Mouse (Mus musculus) CH12.LX (cell line): ENCODE data around the gene Pik3cg. TPM values are rescaled to one million over a fixed set of nuclear protein-coding genes. Genes with fewer than 3 reads are reported as not detected.

Experiments
- DNase-seq: peaks from one replicate; pipeline ENCODE4 v3.0.0-alpha.2; 2013; ENCODE audit errors: extremely low read depth
- H3K27ac ChIP-seq: 2 replicates; pipeline ENCODE4 v1.5.1; 2012; ENCODE audit warnings: low read depth, mild to moderate bottlenecking, control low read depth, moderate library complexity; ENCODE audit not compliant: insufficient read depth
- H3K27me3 ChIP-seq: replicated peaks from 2 replicates; pipeline ENCODE3; 2012; ENCODE audit warnings: inconsistent platforms
- H3K36me3 ChIP-seq, 2 experiments: replicated peaks in 1 of 2; 2 replicates each; pipeline versions ENCODE3 to v1.6.1; 2012; ENCODE audit warnings: inconsistent platforms in 1 of 2, low read length in 1 of 2, mild to moderate bottlenecking in 1 of 2, mixed read lengths in 1 of 2, moderate library complexity in 1 of 2; ENCODE audit not compliant: control insufficient read depth in 1 of 2, insufficient read depth in 1 of 2
- H3K4me1 ChIP-seq, 2 experiments: 2 replicates each; pipeline ENCODE4 v1.6.1; 2012; ENCODE audit warnings: inconsistent platforms in 1 of 2, moderate library complexity in 1 of 2; ENCODE audit not compliant: insufficient read depth in 2 of 2, control insufficient read depth in 1 of 2
- H3K4me2 ChIP-seq: 2 replicates; pipeline ENCODE4 v1.6.1; 2012; ENCODE audit warnings: low read depth, mild to moderate bottlenecking, control low read depth; ENCODE audit not compliant: poor library complexity, insufficient read depth, severe bottlenecking
- H3K4me3 ChIP-seq, 3 experiments: fragments of 150-350 bp in 1 of 3; sonication (generic) in 1 of 3; replicated peaks in 1 of 3; 2 replicates each; pipeline versions ENCODE3 to v1.5.1; 2011 to 2012; ENCODE audit warnings: low read depth in 2 of 3, low read length in 2 of 3, mild to moderate bottlenecking in 2 of 3, moderate library complexity in 2 of 3, control low read depth in 1 of 3, improper control_type of control experiment in 1 of 3, inconsistent platforms in 1 of 3, mixed read lengths in 1 of 3; ENCODE audit not compliant: poor library complexity in 1 of 3
- H3K79me2 ChIP-seq: replicated peaks from 2 replicates; pipeline ENCODE4 v1.6.1; 2012; ENCODE audit warnings: mild to moderate bottlenecking, moderate library complexity; ENCODE audit not compliant: control insufficient read depth, poor library complexity, insufficient read depth, severe bottlenecking; ENCODE audit errors: extremely low read depth
- H3K9ac ChIP-seq: 2 replicates; pipeline ENCODE4 v1.6.1; 2012; ENCODE audit warnings: low read depth, mild to moderate bottlenecking, control low read depth, moderate library complexity; ENCODE audit not compliant: insufficient read depth
- H3K9me3 ChIP-seq: replicated peaks from 2 replicates; pipeline ENCODE3; 2012; ENCODE audit warnings: low read length, inconsistent platforms, mixed read lengths
- CHD1 ChIP-seq: IDR thresholded peaks from 2 replicates; pipeline ENCODE4 v1.6.1; 2012; ENCODE audit warnings: low read depth, low read length, improper control_type of control experiment, inconsistent platforms
- CHD2 ChIP-seq: IDR thresholded peaks from 2 replicates; pipeline ENCODE4 v1.6.1; 2011; ENCODE audit warnings: low read length, improper control_type of control experiment
- CTCF ChIP-seq, 2 experiments: IDR thresholded peaks in 1 of 2; conservative IDR thresholded peaks in 1 of 2; 2 replicates each; pipeline ENCODE4 v1.5.1; 2011 to 2012; ENCODE audit warnings: low read depth in 2 of 2, low read length in 2 of 2, improper control_type of control experiment in 1 of 2, inconsistent platforms in 1 of 2, mild to moderate bottlenecking in 1 of 2, moderate library complexity in 1 of 2
- E2F4 ChIP-seq: IDR thresholded peaks from 2 replicates; pipeline ENCODE4 v1.6.1; 2011; ENCODE audit warnings: low read depth, low read length, improper control_type of control experiment; ENCODE audit not compliant: insufficient replicate concordance
- ELF1 ChIP-seq: IDR thresholded peaks from 2 replicates; pipeline ENCODE4 v1.6.1; 2014; ENCODE audit warnings: low read depth, mild to moderate bottlenecking, inconsistent platforms, low read length, improper control_type of control experiment
- EP300 ChIP-seq: IDR thresholded peaks from 2 replicates; pipeline ENCODE4 v1.6.1; 2011; ENCODE audit warnings: low read length, improper control_type of control experiment
- ETS1 ChIP-seq: conservative IDR thresholded peaks from 2 replicates; pipeline ENCODE4 v1.6.1; 2012; ENCODE audit warnings: low read depth, mild to moderate bottlenecking, inconsistent platforms, low read length, improper control_type of control experiment, moderate library complexity
- GABPA ChIP-seq: IDR thresholded peaks from 2 replicates; pipeline ENCODE4 v1.6.1; 2012; ENCODE audit warnings: low read depth, low read length, improper control_type of control experiment, inconsistent platforms; ENCODE audit not compliant: insufficient replicate concordance
- HCFC1 ChIP-seq: IDR thresholded peaks from 2 replicates; pipeline ENCODE4 v1.6.1; 2012; ENCODE audit warnings: low read depth, mild to moderate bottlenecking, inconsistent platforms, low read length, improper control_type of control experiment
- IRF4 ChIP-seq: IDR thresholded peaks from 2 replicates; pipeline ENCODE4 v1.6.1; 2014; ENCODE audit warnings: low read depth, mild to moderate bottlenecking, inconsistent platforms, low read length, improper control_type of control experiment
- JUN ChIP-seq: IDR thresholded peaks from 2 replicates; pipeline ENCODE4 v1.6.1; 2011; ENCODE audit warnings: low read depth, mild to moderate bottlenecking, low read length, improper control_type of control experiment, moderate library complexity; ENCODE audit not compliant: insufficient read depth
- JUND ChIP-seq: conservative IDR thresholded peaks from 2 replicates; pipeline ENCODE4 v1.6.1; 2011; ENCODE audit warnings: low read depth, low read length, improper control_type of control experiment
- KAT2A ChIP-seq: IDR thresholded peaks from 2 replicates; pipeline ENCODE4 v1.6.1; 2012; ENCODE audit warnings: low read length, improper control_type of control experiment, inconsistent platforms; ENCODE audit not compliant: insufficient replicate concordance
- MAFK ChIP-seq: IDR thresholded peaks from 2 replicates; pipeline ENCODE4 v1.6.1; 2011; ENCODE audit warnings: low read length, improper control_type of control experiment; ENCODE audit not compliant: insufficient replicate concordance
- MAX ChIP-seq: IDR thresholded peaks from 2 replicates; pipeline ENCODE4 v1.6.1; 2011; ENCODE audit warnings: low read length, improper control_type of control experiment
- MAZ ChIP-seq: IDR thresholded peaks from 2 replicates; pipeline ENCODE4 v1.6.1; 2012; ENCODE audit warnings: low read depth, mild to moderate bottlenecking, inconsistent platforms, low read length, improper control_type of control experiment, moderate library complexity
- MEF2A ChIP-seq: IDR thresholded peaks from 2 replicates; pipeline ENCODE4 v1.6.1; 2014; ENCODE audit warnings: low read depth, mild to moderate bottlenecking, inconsistent platforms, low read length, improper control_type of control experiment, borderline replicate concordance
- MXI1 ChIP-seq: IDR thresholded peaks from 2 replicates; pipeline ENCODE4 v1.6.1; 2011; ENCODE audit warnings: mild to moderate bottlenecking, low read depth, low read length, improper control_type of control experiment
- MYC ChIP-seq: IDR thresholded peaks from 2 replicates; pipeline ENCODE4 v1.6.1; 2011; ENCODE audit warnings: low read depth, mild to moderate bottlenecking, improper control_type of control experiment, low read length
- NELFE ChIP-seq: IDR thresholded peaks from 2 replicates; pipeline ENCODE4 v1.6.1; 2011; ENCODE audit warnings: low read depth, low read length, improper control_type of control experiment
- NRF1 ChIP-seq: IDR thresholded peaks from 2 replicates; pipeline ENCODE4 v1.6.1; 2014; ENCODE audit warnings: low read depth, mild to moderate bottlenecking, inconsistent platforms, low read length, improper control_type of control experiment, moderate library complexity
- PAX5 ChIP-seq: IDR thresholded peaks from 2 replicates; pipeline ENCODE4 v1.6.1; 2012; ENCODE audit warnings: low read length, inconsistent platforms, mixed read lengths
- POLR2A ChIP-seq: IDR thresholded peaks from 2 replicates; pipeline ENCODE4 v1.6.1; 2011; ENCODE audit warnings: low read depth, mild to moderate bottlenecking, improper control_type of control experiment, low read length
- POLR2AphosphoS2 ChIP-seq: IDR thresholded peaks from 2 replicates; pipeline ENCODE4 v1.6.1; 2011; ENCODE audit warnings: low read depth, low read length, improper control_type of control experiment
- RAD21 ChIP-seq: IDR thresholded peaks from 2 replicates; pipeline ENCODE4 v1.6.1; 2011; ENCODE audit warnings: low read depth, mild to moderate bottlenecking, low read length, improper control_type of control experiment, moderate library complexity
- RCOR1 ChIP-seq: conservative IDR thresholded peaks from 2 replicates; pipeline ENCODE4 v1.6.1; 2012; ENCODE audit warnings: low read depth, mild to moderate bottlenecking, inconsistent platforms, low read length, improper control_type of control experiment
- SIN3A ChIP-seq: IDR thresholded peaks from 2 replicates; pipeline ENCODE4 v1.6.1; 2012; ENCODE audit warnings: low read length, improper control_type of control experiment, inconsistent platforms
- SMC3 ChIP-seq: IDR thresholded peaks from 2 replicates; pipeline ENCODE4 v1.6.1; 2011; ENCODE audit warnings: low read depth, low read length, improper control_type of control experiment
- TBP ChIP-seq: conservative IDR thresholded peaks from 2 replicates; pipeline ENCODE4 v1.6.1; 2011; ENCODE audit warnings: low read depth, low read length, improper control_type of control experiment
- TCF12 ChIP-seq: IDR thresholded peaks from 2 replicates; pipeline ENCODE4 v1.6.1; 2014; ENCODE audit warnings: low read depth, mild to moderate bottlenecking, inconsistent platforms, low read length, improper control_type of control experiment
- UBTF ChIP-seq: IDR thresholded peaks from 2 replicates; pipeline ENCODE4 v1.6.1; 2012; ENCODE audit warnings: low read depth, mild to moderate bottlenecking, inconsistent platforms, low read length, improper control_type of control experiment, moderate library complexity
- USF1 ChIP-seq: IDR thresholded peaks from 2 replicates; pipeline ENCODE4 v1.6.1; 2014; ENCODE audit warnings: low read depth, mild to moderate bottlenecking, inconsistent platforms, low read length, improper control_type of control experiment
- USF2 ChIP-seq: conservative IDR thresholded peaks from 2 replicates; pipeline ENCODE4 v1.6.1; 2011; ENCODE audit warnings: low read depth, low read length, improper control_type of control experiment
- ZC3H11A ChIP-seq: IDR thresholded peaks from 2 replicates; pipeline ENCODE4 v1.6.1; 2012; ENCODE audit warnings: low read depth, mild to moderate bottlenecking, inconsistent platforms, low read length, improper control_type of control experiment
- ZKSCAN1 ChIP-seq: IDR thresholded peaks from 2 replicates; pipeline ENCODE4 v1.6.1; 2012; ENCODE audit warnings: low read depth, inconsistent platforms, low read length, improper control_type of control experiment, borderline replicate concordance
- ZMIZ1 ChIP-seq: IDR thresholded peaks from 2 replicates; pipeline ENCODE4 v1.6.1; 2012; ENCODE audit warnings: low read depth, mild to moderate bottlenecking, inconsistent platforms, low read length, improper control_type of control experiment
- ZNF384 ChIP-seq: IDR thresholded peaks from 2 replicates; pipeline ENCODE4 v1.6.1; 2012; ENCODE audit warnings: low read depth, low read length, improper control_type of control experiment, inconsistent platforms
- dilution Hi-C: fragments of 300-500 bp; cut with MboI; formaldehyde crosslinking; loops from 2 replicates; pipeline ENCODE4 v1.14.3; 2020; ENCODE audit warnings: low sequenced_read_pairs; ENCODE audit not compliant: extremely low pct_unique_long_range_greater_than_20kb, extremely low pct_ligation_motif_present
- in situ Hi-C: fragments of 300-500 bp; cut with MboI; formaldehyde crosslinking; loops from 3 replicates; pipeline ENCODE4 v1.14.3; 2019; ENCODE audit warnings: low sequenced_read_pairs, low pct_ligation_motif_present, low pct_unique_long_range_greater_than_20kb, mixed read lengths
- polyA plus RNA-seq: library from polyadenylated mRNA; unstranded; fragments of >175 nt; gene quantifications from 2 replicates; pipeline ENCODE4 v1.2.1, GENCODE M21; 2012; ENCODE audit warnings: low read depth; ENCODE audit not compliant: insufficient read length
- total RNA-seq, 2 experiments: library from RNA; depleted of rRNA; stranded (reverse); fragments of 300-350 nt in 1 of 2; fragments of >200 nt in 1 of 2; gene quantifications; 2 replicates each; pipeline ENCODE4 v1.2.3; 2012 to 2014

Gene Pik3cg
- total RNA-seq (2012; rRNA removed) (28.5 and 35.8 TPM in 2 replicates), total RNA-seq (2014; rRNA removed) (38.0 and 40.6 TPM in 2 replicates), polyA plus RNA-seq (29.7 and 35.4 TPM in 2 replicates)

GRCm38 (mm10) chr12:32207948-32208891 lies at the start of gene Pik3cg:
Gene Pik3cg, minus strand, starts transcription at chr12:32208659.
- dilution Hi-C loops (no loop called here), in situ Hi-C loops (no loop called here)
- H3K9me3 ChIP-seq, result peaks cover 11% of the 10 kb centered on the region
- peaks cover 24% of the 10 kb centered on the region for H3K79me2 ChIP-seq
- peaks cover 30 to 81% of the 10 kb centered on the region in 2 experiments for H3K4me1 ChIP-seq
- peak within 1 kb of the TSS; percentile 93 for H3K4me2 ChIP-seq
- peak within 1 kb of the TSS; percentile 96 for H3K9ac ChIP-seq
- peak within 1 kb of the TSS; percentile 81 for H3K27ac ChIP-seq
- DNase-seq, result peak; percentile 75
- H3K4me3 ChIP-seq, result peak within 1 kb of the TSS; percentile 60 to 87 (median 63)
- H3K36me3 ChIP-seq, result peaks cover 20 to 22% of the 10 kb centered on the region in 2 experiments
- H3K27me3 ChIP-seq, result no peaks in the 10 kb centered on the region
- peak; percentile 41; the same call in 1 of the 2 replicates for TF ChIP-seq MAFK
- TF ChIP-seq MYC, result peak; percentile 48; the same call in 1 of the 2 replicates
- peak; percentile 86 for TF ChIP-seq EP300
- TF ChIP-seq ELF1, result no peak; the same call in none of the 2 replicates
- TF ChIP-seq ZKSCAN1, result no peak
- TF ChIP-seq SMC3, result no peak
- peak; percentile 75 for TF ChIP-seq MAX
- no peak for TF ChIP-seq GABPA
- no peak for TF ChIP-seq UBTF
- no peak for TF ChIP-seq NRF1
- no peak for TF ChIP-seq KAT2A
- peak; percentile 21; the same call in 1 of the 2 replicates for TF ChIP-seq MXI1
- TF ChIP-seq POLR2A, result peak; percentile 40
- 0 out of 2 replicates have a peak, but pooled peaks have one; percentile 5 for TF ChIP-seq ZMIZ1
- no peak for TF ChIP-seq USF2
- 0 out of 2 replicates have a peak, but pooled peaks have one; percentile 62 for TF ChIP-seq TBP
- TF ChIP-seq PAX5, result no peak
- peak; percentile 74 for TF ChIP-seq IRF4
- peak; percentile 78 for TF ChIP-seq JUND
- peak; percentile 59; the same call in 1 of the 2 replicates for TF ChIP-seq JUN
- TF ChIP-seq POLR2AphosphoS2, result no peak
- TF ChIP-seq CHD1, result peak; percentile 57; the same call in 1 of the 2 replicates
- TF ChIP-seq USF1, result no peak
- TF ChIP-seq MAZ, result 0 out of 2 replicates have a peak, but pooled peaks have one; percentile 28
- peak; percentile 50 for TF ChIP-seq NELFE
- peak; percentile 95 for TF ChIP-seq ZNF384
- peak; percentile 78 for TF ChIP-seq RCOR1
- no peak for TF ChIP-seq E2F4
- TF ChIP-seq ZC3H11A, result no peak
- TF ChIP-seq TCF12, result peak; percentile 60
- peak; percentile 84 for TF ChIP-seq SIN3A
- TF ChIP-seq CHD2, result peak; percentile 68
- TF ChIP-seq ETS1, result peak; percentile 72
- no peak for TF ChIP-seq CTCF (conservative IDR thresholded peaks at IDR 0.05 in 1 of 2, IDR thresholded peaks at IDR 0.05 in 1 of 2; ENCODE audit: low read depth in 2 of 2, low read length in 2 of 2)
- TF ChIP-seq HCFC1, result peak; percentile 46
- TF ChIP-seq MEF2A, result 0 out of 2 replicates have a peak, but pooled peaks have one; percentile 11
- TF ChIP-seq RAD21, result no peak; the same call in 1 of the 2 replicates
